Mouse (Mus musculus): Measurements from ENCODE around the gene Rprd1b.

DNA sequence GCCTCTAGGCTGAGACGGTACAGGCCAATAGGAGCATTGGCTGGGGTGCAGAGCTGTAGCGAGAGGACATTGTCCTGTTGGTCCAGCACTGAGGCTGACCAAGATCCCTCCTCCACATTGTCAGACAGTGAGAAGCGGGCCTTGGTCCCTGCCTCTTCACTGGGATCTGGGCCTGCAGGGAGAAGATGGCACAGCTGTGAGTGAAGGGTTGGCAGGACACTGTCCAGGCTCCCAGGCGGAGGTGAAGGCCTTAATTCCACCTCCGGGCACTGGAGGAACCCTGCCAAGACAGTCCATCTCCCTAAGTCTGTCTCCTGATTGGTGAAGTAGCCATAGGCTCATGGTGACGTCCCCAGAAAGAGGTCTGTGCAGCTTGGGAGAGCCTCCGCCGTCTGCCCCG, 110.5 kb downstream of the Rprd1b start:
- no peak for TF ChIP-seq POLR2A (IDR thresholded peaks at IDR 0.05; ENCODE audit: low read depth, low read length)
- no peak for TF ChIP-seq CTCF (IDR thresholded peaks at IDR 0.05; ENCODE audit: borderline replicate concordance, insufficient read depth, low read length)
